Mouse (Mus musculus) limb, embryonic 14.5 days (tissue): Measurements from ENCODE around the gene Cyp46a1. TPM values are rescaled to one million over a fixed set of nuclear protein-coding genes. Genes with fewer than 3 reads are reported as not detected.

Experiments
- ATAC-seq: fragments of 200-750 bp; cut with Nextera tagmentation; 2 replicates; pipeline ENCODE4 v1.8.0; 2017; ENCODE audit warnings: low read depth, moderate number of reproducible peaks, moderate TSS enrichment; ENCODE audit not compliant: low FRiP score
- DNase-seq: peaks from one replicate; pipeline ENCODE4 v3.0.0-alpha.2; 2015; ENCODE audit warnings: low spot score
- H3K27ac ChIP-seq: fragments of 300-500 bp; sonication (generic); replicated peaks from 2 replicates; pipeline ENCODE4 v1.5.1; 2014; ENCODE audit warnings: low read depth, mild to moderate bottlenecking, low read length, moderate library complexity, mixed read lengths
- H3K27me3 ChIP-seq: fragments of 300-500 bp; sonication (generic); 2 replicates; pipeline ENCODE4 v1.6.1; 2014; ENCODE audit warnings: low read length, mixed read lengths; ENCODE audit not compliant: control insufficient read depth, insufficient read depth
- H3K36me3 ChIP-seq: fragments of 300-500 bp; sonication (generic); 2 replicates; pipeline ENCODE4 v1.6.1; 2014; ENCODE audit warnings: mild to moderate bottlenecking, low read length, moderate library complexity, mixed read lengths; ENCODE audit not compliant: control insufficient read depth, insufficient read depth
- H3K4me1 ChIP-seq: fragments of 300-500 bp; sonication (generic); 2 replicates; pipeline ENCODE4 v1.6.1; 2014; ENCODE audit warnings: antibody characterized with exemption, low read length, mixed read lengths; ENCODE audit not compliant: control insufficient read depth, insufficient read depth
- H3K4me2 ChIP-seq: fragments of 300-500 bp; sonication (generic); replicated peaks from 2 replicates; pipeline ENCODE4 v1.6.1; 2014; ENCODE audit warnings: low read depth, mild to moderate bottlenecking, low read length, moderate library complexity; ENCODE audit not compliant: severe bottlenecking
- H3K4me3 ChIP-seq: fragments of 300-500 bp; sonication (generic); replicated peaks from 2 replicates; pipeline ENCODE4 v1.5.1; 2014; ENCODE audit warnings: low read length
- H3K9ac ChIP-seq: fragments of 300-500 bp; sonication (generic); 2 replicates; pipeline ENCODE4 v1.6.1; 2014; ENCODE audit warnings: mild to moderate bottlenecking, low read depth, low read length, moderate library complexity; ENCODE audit not compliant: severe bottlenecking
- H3K9me3 ChIP-seq: fragments of 300-500 bp; sonication (generic); 2 replicates; pipeline ENCODE4 v1.6.1; 2016; ENCODE audit warnings: low read length; ENCODE audit not compliant: control insufficient read depth
- POLR2A ChIP-seq: fragments of 200-500 bp; IDR thresholded peaks from 2 replicates; pipeline ENCODE4 v1.8.0; 2012; ENCODE audit warnings: inconsistent platforms, mild to moderate bottlenecking, moderate library complexity, borderline replicate concordance; ENCODE audit not compliant: insufficient read depth, insufficient read length; ENCODE audit errors: extremely low read depth
- WGBS: fragments of 180-500 bp; shearing (Covaris S2); extraction: QIAGEN DNeasy Blood & Tissue Kit; methylation state at CpG from one replicate; pipeline ENCODE4 v1.1.7; 2014; 5-methylcytosine and 5-hydroxymethylcytosine counted together
- polyA plus RNA-seq, 2 experiments: library from polyadenylated mRNA; depleted of rRNA in 1 of 2; stranded (reverse) in 1 of 2; unstranded in 1 of 2; fragments of >200 nt; fragmentation: Nextera tagmentation in 1 of 2; extraction: Ambion mirVana in 1 of 2; gene quantifications; 2 replicates each; pipeline versions ENCODE4 v1.2.1 to v1.2.3; 2012 to 2014

Gene Cyp46a1
- polyA plus RNA-seq, 2 experiments: 6.4 to 24.8 TPM

GRCm38 (mm10) chr12:108313244-108313772 lies 20.9 kb upstream of the Cyp46a1 start:
- no peak for TF ChIP-seq POLR2A
- H3K4me3 ChIP-seq: no peak overlapping the region
- 77% methylated on average over 1 of the region's 1 CpGs for WGBS

GRCm38 (mm10) chr12:108315818-108316217 lies 18.4 kb upstream of the Cyp46a1 start:
- H3K4me2 ChIP-seq: no peak overlapping the region
- H3K4me3 ChIP-seq: no peak overlapping the region
- H3K27me3 ChIP-seq: peaks cover 41% of the 10 kb centered on the region
- ATAC-seq (no peak), DNase-seq (no peak)
- no peaks in the 10 kb centered on the region for H3K9me3 ChIP-seq
- no peak for TF ChIP-seq POLR2A
- no peak overlapping the region for H3K9ac ChIP-seq
- no peak overlapping the region for H3K27ac ChIP-seq
- no peaks in the 10 kb centered on the region for H3K36me3 ChIP-seq
- WGBS: 40% methylated on average over 10 of the region's 10 CpGs
- H3K4me1 ChIP-seq: peaks cover 8% of the 10 kb centered on the region

More at GRCm38 (mm10) chr12:108313244-108313772, 20.9 kb upstream of the Cyp46a1 start:
- no peaks in the 10 kb centered on the region for H3K36me3 ChIP-seq
- ATAC-seq (no peak), DNase-seq (no peak)
- no peak overlapping the region for H3K9ac ChIP-seq
- no peak overlapping the region for H3K27ac ChIP-seq
- no peaks in the 10 kb centered on the region for H3K9me3 ChIP-seq
- no peak overlapping the region for H3K4me2 ChIP-seq
- H3K27me3 ChIP-seq: peaks cover 21% of the 10 kb centered on the region
- peaks cover 3% of the 10 kb centered on the region for H3K4me1 ChIP-seq

GRCm38 (mm10) chr12:108316655-108317054 lies 17.5 kb upstream of the Cyp46a1 start:
- WGBS: 36% methylated on average over 6 of the region's 6 CpGs
- no peaks in the 10 kb centered on the region for H3K36me3 ChIP-seq
- H3K9ac ChIP-seq: no peak overlapping the region
- ATAC-seq (no peak), DNase-seq (no peak)
- peaks cover 8% of the 10 kb centered on the region for H3K4me1 ChIP-seq
- no peak overlapping the region for H3K4me2 ChIP-seq
- no peak for TF ChIP-seq POLR2A
- no peaks in the 10 kb centered on the region for H3K9me3 ChIP-seq
- no peak overlapping the region for H3K27ac ChIP-seq
- H3K4me3 ChIP-seq: no peak overlapping the region
- H3K27me3 ChIP-seq: peaks cover 41% of the 10 kb centered on the region

DNA sequence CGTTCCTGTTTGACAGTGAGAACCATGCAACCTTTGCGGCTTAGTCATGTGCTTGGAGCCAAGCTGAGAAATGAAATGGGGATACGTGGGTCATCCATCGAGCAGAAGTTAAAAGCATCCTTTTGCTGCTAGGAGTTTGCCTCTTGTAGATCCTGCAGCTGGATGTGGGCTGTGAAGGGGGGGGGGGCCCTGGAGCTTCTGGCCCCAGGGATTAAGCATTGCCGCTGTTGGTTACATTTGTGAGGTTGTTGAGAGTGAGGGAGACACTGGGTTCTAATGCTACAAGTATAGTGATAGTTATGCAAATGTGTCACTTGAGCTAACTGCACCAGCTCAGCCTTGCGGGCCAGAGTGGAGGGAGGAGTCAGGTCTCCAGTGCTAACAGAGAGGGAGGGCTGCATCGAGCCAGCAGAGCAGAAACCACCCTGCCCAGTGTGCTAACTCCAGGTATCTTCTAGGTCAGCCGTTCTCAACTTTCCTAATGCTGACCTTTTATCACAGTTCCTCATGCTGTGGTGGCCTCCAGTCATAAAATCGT lies 16.9 kb upstream of the Cyp46a1 start:
- peaks cover 41% of the 10 kb centered on the region for H3K27me3 ChIP-seq
- no peaks in the 10 kb centered on the region for H3K36me3 ChIP-seq
- ATAC-seq: no peak
- H3K9me3 ChIP-seq: no peaks in the 10 kb centered on the region
- H3K9ac ChIP-seq: no peak overlapping the region
- 8% methylated on average over 9 of the region's 9 CpGs for WGBS
- TF ChIP-seq POLR2A: no peak
- no peak overlapping the region for H3K27ac ChIP-seq
- no peak overlapping the region for H3K4me2 ChIP-seq
- peaks cover 8% of the 10 kb centered on the region for H3K4me1 ChIP-seq
- DNase-seq: no peak
- no peak overlapping the region for H3K4me3 ChIP-seq

DNA sequence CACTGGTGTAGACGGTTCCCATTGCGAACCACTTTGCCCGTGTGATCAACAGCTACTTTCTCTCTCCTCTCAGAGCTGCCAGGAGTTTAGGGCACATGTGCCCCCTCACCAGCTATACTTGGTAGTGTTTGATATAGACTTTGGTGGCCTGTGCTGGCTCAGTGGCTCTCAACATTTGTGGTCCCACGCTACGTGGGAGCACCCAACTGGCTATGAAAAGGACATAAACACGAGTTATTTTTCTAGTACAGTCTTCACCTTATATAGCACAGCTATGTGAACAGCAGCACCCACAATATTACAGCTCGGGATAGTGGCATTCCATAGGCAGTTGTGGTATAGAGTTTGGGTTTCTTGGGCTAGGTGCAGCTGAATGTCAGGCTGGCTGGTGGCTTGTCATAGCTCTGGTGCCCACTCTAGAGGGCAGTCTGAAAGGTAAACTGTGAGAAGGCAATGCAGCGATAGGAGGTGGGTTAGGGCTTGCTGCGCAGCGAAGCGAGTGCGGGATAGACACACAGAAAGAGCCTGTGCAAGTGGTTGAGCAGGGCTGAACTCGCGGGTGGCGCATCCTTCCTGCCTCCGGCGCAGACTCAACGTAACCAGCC lies 16.3 kb upstream of the Cyp46a1 start:
- ATAC-seq (no peak), DNase-seq (no peak)
- Histone ChIP-seq H3K4me1 (peaks cover 8% of the 10 kb centered on the region), H3K27ac (no peak overlapping the region), H3K36me3 (no peaks in the 10 kb centered on the region), H3K27me3 (peaks cover 41% of the 10 kb centered on the region), H3K4me3 (peak overlapping the region; percentile 17; the same call in 1 of the 2 replicates), H3K9me3 (no peaks in the 10 kb centered on the region), H3K4me2 (peak overlapping the region; percentile 33; the same call in 1 of the 2 replicates), H3K9ac (0 out of 2 replicates have a peak overlapping the region, but pooled peaks have one; percentile 31)
- TF ChIP-seq POLR2A: no peak
- WGBS: 17% methylated on average over 18 of the region's 18 CpGs
